Mouse (Mus musculus): ENCODE results near the gene Ppp2r5e. TPM values are rescaled to one million over a fixed set of nuclear protein-coding genes. Genes with fewer than 3 reads are reported as not detected.

The Ppp2r5e gene
- polyA plus RNA-seq, 1 experiment from 2014 or later, result 15.3 TPM

- Histone ChIP-seq H3K36me3 (ENCODE audit: control insufficient read depth, insufficient read depth, low read length) (no peaks in the 10 kb centered on the region), H3K27ac (replicated peaks; ENCODE audit: low read depth, low read length) (no peak overlapping the region), H3K4me1 (ENCODE audit: control insufficient read depth, insufficient read depth, low read length) (no peaks in the 10 kb centered on the region), H3K4me2 (ENCODE audit: low read depth, low read length) (no peak overlapping the region), H3K4me3 (ENCODE audit: low read depth, low read length) (no peak overlapping the region), H3K9ac (ENCODE audit: low read depth, low read length) (no peak overlapping the region), H3K9me3 (ENCODE audit: control insufficient read depth, low read length) (0 out of 2 replicates have a peak, but pooled peaks cover 7% of the 10 kb centered on the region), H3K27me3 (replicated peaks; ENCODE audit: control insufficient read depth, insufficient read depth, low read length) (no peaks in the 10 kb centered on the region)
- no peak for DNase-seq (ENCODE audit: low spot score)
- no peak for ATAC-seq (ENCODE audit: low read depth)
- WGBS, result 68% methylated on average over 3 of the region's 3 CpGs
Measured at GRCm38 (mm10) chr12:75622835-75623234, 26.8 kb upstream of the Ppp2r5e start.

GRCm38 (mm10) chr12:75616841-75617240 lies 20.8 kb upstream of the Ppp2r5e start:
- no peak for ATAC-seq (ENCODE audit: low read depth)
- no peaks in the 10 kb centered on the region for H3K27me3 ChIP-seq (replicated peaks; ENCODE audit: control insufficient read depth, insufficient read depth, low read length)
- no peak overlapping the region for H3K4me2 ChIP-seq (ENCODE audit: low read depth, low read length)
- no peaks in the 10 kb centered on the region for H3K36me3 ChIP-seq (ENCODE audit: control insufficient read depth, insufficient read depth, low read length)
- H3K4me1 ChIP-seq (ENCODE audit: control insufficient read depth, insufficient read depth, low read length), result no peaks in the 10 kb centered on the region
- no peak overlapping the region for H3K4me3 ChIP-seq (ENCODE audit: low read depth, low read length)
- no peak overlapping the region for H3K27ac ChIP-seq (replicated peaks; ENCODE audit: low read depth, low read length)
- H3K9ac ChIP-seq (ENCODE audit: low read depth, low read length), result no peak overlapping the region
- 67% methylated on average over 8 of the region's 8 CpGs for WGBS
- no peak for DNase-seq (ENCODE audit: low spot score)
- H3K9me3 ChIP-seq (ENCODE audit: control insufficient read depth, low read length), result 0 out of 2 replicates have a peak, but pooled peaks cover 5% of the 10 kb centered on the region

- WGBS, result 8% methylated on average over 23 of the region's 24 CpGs
- no peaks in the 10 kb centered on the region for H3K27me3 ChIP-seq (replicated peaks; ENCODE audit: control insufficient read depth, insufficient read depth, low read length)
Measured at GRCm38 (mm10) chr12:75616158-75616791, 20.2 kb upstream of the Ppp2r5e start.

GRCm38 (mm10) chr12:75615556-75615955 lies 19.5 kb upstream of the Ppp2r5e start:
- no peak overlapping the region for H3K4me3 ChIP-seq (ENCODE audit: low read depth, low read length)
- no peak overlapping the region for H3K4me2 ChIP-seq (ENCODE audit: low read depth, low read length)
- 41% methylated on average over 2 of the region's 3 CpGs for WGBS

More at GRCm38 (mm10) chr12:75616158-75616791, 20.2 kb upstream of the Ppp2r5e start:
- ATAC-seq (ENCODE audit: low read depth), result peak; percentile 30; the same call in 1 of the 2 replicates
- no peaks in the 10 kb centered on the region for H3K4me1 ChIP-seq (ENCODE audit: control insufficient read depth, insufficient read depth, low read length)
- no peak overlapping the region for H3K27ac ChIP-seq (replicated peaks; ENCODE audit: low read depth, low read length)
- DNase-seq (ENCODE audit: low spot score), result peak; percentile 25
- H3K9ac ChIP-seq (ENCODE audit: low read depth, low read length), result no peak overlapping the region
- peak overlapping the region; percentile 55 for H3K4me2 ChIP-seq (ENCODE audit: low read depth, low read length)
- no peaks in the 10 kb centered on the region for H3K36me3 ChIP-seq (ENCODE audit: control insufficient read depth, insufficient read depth, low read length)
- peak overlapping the region; percentile 35 for H3K4me3 ChIP-seq (ENCODE audit: low read depth, low read length)
- H3K9me3 ChIP-seq (ENCODE audit: control insufficient read depth, low read length), result 0 out of 2 replicates have a peak, but pooled peaks cover 3% of the 10 kb centered on the region

GRCm38 (mm10) chr12:75612711-75613110 lies 16.7 kb upstream of the Ppp2r5e start:
- no peak for ATAC-seq (ENCODE audit: low read depth)
- Histone ChIP-seq H3K4me3 (ENCODE audit: low read depth, low read length) (no peak overlapping the region), H3K27me3 (replicated peaks; ENCODE audit: control insufficient read depth, insufficient read depth, low read length) (no peaks in the 10 kb centered on the region), H3K4me1 (ENCODE audit: control insufficient read depth, insufficient read depth, low read length) (no peaks in the 10 kb centered on the region), H3K36me3 (ENCODE audit: control insufficient read depth, insufficient read depth, low read length) (no peaks in the 10 kb centered on the region), H3K9me3 (ENCODE audit: control insufficient read depth, low read length) (no peaks in the 10 kb centered on the region), H3K4me2 (ENCODE audit: low read depth, low read length) (no peak overlapping the region), H3K9ac (ENCODE audit: low read depth, low read length) (no peak overlapping the region), H3K27ac (replicated peaks; ENCODE audit: low read depth, low read length) (no peak overlapping the region)
- DNase-seq (ENCODE audit: low spot score), result no peak
- WGBS, result 75% methylated on average over 7 of the region's 7 CpGs

More at GRCm38 (mm10) chr12:75615556-75615955, 19.5 kb upstream of the Ppp2r5e start:
- DNase-seq (ENCODE audit: low spot score) (no peak), ATAC-seq (ENCODE audit: low read depth) (no peak)
- Histone ChIP-seq H3K9me3 (ENCODE audit: control insufficient read depth, low read length) (no peaks in the 10 kb centered on the region), H3K9ac (ENCODE audit: low read depth, low read length) (no peak overlapping the region), H3K4me1 (ENCODE audit: control insufficient read depth, insufficient read depth, low read length) (no peaks in the 10 kb centered on the region), H3K36me3 (ENCODE audit: control insufficient read depth, insufficient read depth, low read length) (no peaks in the 10 kb centered on the region), H3K27me3 (replicated peaks; ENCODE audit: control insufficient read depth, insufficient read depth, low read length) (no peaks in the 10 kb centered on the region), H3K27ac (replicated peaks; ENCODE audit: low read depth, low read length) (no peak overlapping the region)

GRCm38 (mm10) chr12:75599490-75599889 lies 3.4 kb upstream of the Ppp2r5e start:
- Histone ChIP-seq H3K4me2 (ENCODE audit: low read depth, low read length) (no peak overlapping the region), H3K27me3 (replicated peaks; ENCODE audit: control insufficient read depth, insufficient read depth, low read length) (no peaks in the 10 kb centered on the region), H3K27ac (replicated peaks; ENCODE audit: low read depth, low read length) (no peak overlapping the region), H3K4me1 (ENCODE audit: control insufficient read depth, insufficient read depth, low read length) (peaks cover under 1% of the 10 kb centered on the region), H3K9me3 (ENCODE audit: control insufficient read depth, low read length) (no peaks in the 10 kb centered on the region), H3K36me3 (ENCODE audit: control insufficient read depth, insufficient read depth, low read length) (no peaks in the 10 kb centered on the region), H3K4me3 (ENCODE audit: low read depth, low read length) (no peak overlapping the region), H3K9ac (ENCODE audit: low read depth, low read length) (no peak overlapping the region)
- DNase-seq (ENCODE audit: low spot score) (peak; percentile 45), ATAC-seq (ENCODE audit: low read depth) (no peak)
- 14% methylated on average over 4 of the region's 4 CpGs for WGBS

- no peak overlapping the region for H3K4me3 ChIP-seq (ENCODE audit: low read depth, low read length)
- WGBS, result 61% methylated on average over 4 of the region's 4 CpGs
- H3K9me3 ChIP-seq (ENCODE audit: control insufficient read depth, low read length), result no peaks in the 10 kb centered on the region
- no peak overlapping the region for H3K27ac ChIP-seq (replicated peaks; ENCODE audit: low read depth, low read length)
- H3K27me3 ChIP-seq (replicated peaks; ENCODE audit: control insufficient read depth, insufficient read depth, low read length), result no peaks in the 10 kb centered on the region
- H3K4me2 ChIP-seq (ENCODE audit: low read depth, low read length), result no peak overlapping the region
- DNase-seq (ENCODE audit: low spot score) (no peak), ATAC-seq (ENCODE audit: low read depth) (no peak)
- H3K9ac ChIP-seq (ENCODE audit: low read depth, low read length), result no peak overlapping the region
- no peaks in the 10 kb centered on the region for H3K36me3 ChIP-seq (ENCODE audit: control insufficient read depth, insufficient read depth, low read length)
- peaks cover 5% of the 10 kb centered on the region for H3K4me1 ChIP-seq (ENCODE audit: control insufficient read depth, insufficient read depth, low read length)
Measured at GRCm38 (mm10) chr12:75598988-75599387, 2.9 kb upstream of the Ppp2r5e start.

- peaks cover 7% of the 10 kb centered on the region; the same call in 1 of the 2 replicates for H3K36me3 ChIP-seq (ENCODE audit: control insufficient read depth, insufficient read depth, low read length)
- WGBS, result 77% methylated on average over 4 of the region's 4 CpGs
- no peak for DNase-seq (ENCODE audit: low spot score)
- H3K27ac ChIP-seq (replicated peaks; ENCODE audit: low read depth, low read length), result no peak overlapping the region
- no peak overlapping the region for H3K4me2 ChIP-seq (ENCODE audit: low read depth, low read length)
- H3K9me3 ChIP-seq (ENCODE audit: control insufficient read depth, low read length), result no peaks in the 10 kb centered on the region
- ATAC-seq (ENCODE audit: low read depth), result no peak
- H3K27me3 ChIP-seq (replicated peaks; ENCODE audit: control insufficient read depth, insufficient read depth, low read length), result no peaks in the 10 kb centered on the region
- no peak overlapping the region for H3K4me3 ChIP-seq (ENCODE audit: low read depth, low read length)
- H3K4me1 ChIP-seq (ENCODE audit: control insufficient read depth, insufficient read depth, low read length), result peaks cover 12% of the 10 kb centered on the region
- H3K9ac ChIP-seq (ENCODE audit: low read depth, low read length), result no peak overlapping the region
Measured at GRCm38 (mm10) chr12:75597707-75598106, 1.7 kb upstream of the Ppp2r5e start.
